Mouse (Mus musculus) monocyte, adult 2 months (primary cell): ENCODE data around the gene Asb5.
"Not testable (repeated sequence)": the region's sequence is repeated elsewhere in the genome, so short reads cannot be mapped to it uniquely, and the experiment has no call there.

Experiments
- DNase-seq, 2 experiments: peaks; one replicate each; pipeline ENCODE4 v3.0.0; 2022; ENCODE audit warnings: low spot score in 2 of 2, low read depth in 1 of 2

Gene Asb5

DNA sequence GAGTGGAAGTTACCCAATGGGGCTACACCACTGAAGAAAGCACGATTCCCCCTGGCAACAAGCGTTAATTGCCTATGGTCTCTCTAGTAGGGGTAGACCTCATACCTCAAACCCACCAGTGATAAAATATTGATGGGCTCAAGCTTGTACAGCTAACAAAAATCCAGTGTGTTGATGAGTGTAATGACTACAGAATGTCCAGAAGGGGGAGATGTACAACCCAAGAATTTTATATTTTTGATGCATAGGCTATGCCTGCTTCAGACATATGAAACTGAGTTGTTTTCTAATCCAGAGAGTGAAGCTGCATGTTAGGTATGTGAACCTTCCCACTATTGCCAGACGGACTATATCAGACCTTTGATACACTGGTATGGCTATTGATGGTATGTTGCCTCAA lies 7.9 kb downstream of the Asb5 start:
- DNase-seq = no peak

GRCm38 (mm10) chr8:54541331-54541730 lies 12.0 kb downstream of the Asb5 start:
- DNase-seq = no peak

GRCm38 (mm10) chr8:54548383-54548782 lies 19.0 kb downstream of the Asb5 start:
- DNase-seq = no peak

GRCm38 (mm10) chr8:54550026-54550574 lies 20.7 kb downstream of the Asb5 start:
- no peak for DNase-seq

DNA sequence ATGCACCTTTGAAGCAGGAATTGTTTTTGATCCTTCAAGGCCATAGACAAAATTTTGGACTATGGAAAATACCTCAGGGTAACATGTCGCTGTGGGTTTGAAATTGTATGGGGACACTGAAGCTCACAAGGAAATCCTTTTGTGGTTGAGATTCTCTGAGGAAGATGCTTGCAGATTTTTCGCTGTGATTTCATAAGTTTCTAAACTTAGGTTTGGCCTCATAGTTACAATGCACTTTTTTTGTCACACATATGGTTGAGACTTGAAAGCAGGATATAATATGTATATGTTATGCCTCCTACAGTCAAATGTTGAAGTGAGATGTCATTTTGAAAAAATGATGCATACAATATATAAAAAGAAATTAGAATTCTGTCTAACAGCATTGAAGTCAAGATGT lies 25.5 kb downstream of the Asb5 start:
- no peak for DNase-seq

GRCm38 (mm10) chr8:54562137-54562536 lies 32.8 kb downstream of the Asb5 start:
- DNase-seq = no peak

DNA sequence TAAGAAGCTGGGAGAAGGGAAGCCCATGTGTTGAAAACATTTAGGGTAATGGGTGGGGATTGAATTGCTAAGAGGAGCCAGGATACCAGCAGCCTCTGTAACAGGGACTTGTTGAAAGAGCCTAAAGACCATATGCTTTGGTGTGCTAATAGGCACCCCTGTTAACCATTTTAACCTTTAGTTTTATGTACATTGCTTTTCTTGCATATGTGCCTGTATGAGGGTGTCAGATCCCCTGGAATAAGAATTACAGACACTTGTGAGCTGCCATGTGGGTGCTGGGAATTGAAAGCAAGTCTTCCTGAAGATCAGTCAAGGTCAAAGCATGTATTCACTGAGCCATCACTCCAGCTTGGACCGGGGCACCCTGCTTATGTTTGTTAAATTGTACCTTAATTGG lies 35.8 kb downstream of the Asb5 start:
- DNase-seq = no peak

DNA sequence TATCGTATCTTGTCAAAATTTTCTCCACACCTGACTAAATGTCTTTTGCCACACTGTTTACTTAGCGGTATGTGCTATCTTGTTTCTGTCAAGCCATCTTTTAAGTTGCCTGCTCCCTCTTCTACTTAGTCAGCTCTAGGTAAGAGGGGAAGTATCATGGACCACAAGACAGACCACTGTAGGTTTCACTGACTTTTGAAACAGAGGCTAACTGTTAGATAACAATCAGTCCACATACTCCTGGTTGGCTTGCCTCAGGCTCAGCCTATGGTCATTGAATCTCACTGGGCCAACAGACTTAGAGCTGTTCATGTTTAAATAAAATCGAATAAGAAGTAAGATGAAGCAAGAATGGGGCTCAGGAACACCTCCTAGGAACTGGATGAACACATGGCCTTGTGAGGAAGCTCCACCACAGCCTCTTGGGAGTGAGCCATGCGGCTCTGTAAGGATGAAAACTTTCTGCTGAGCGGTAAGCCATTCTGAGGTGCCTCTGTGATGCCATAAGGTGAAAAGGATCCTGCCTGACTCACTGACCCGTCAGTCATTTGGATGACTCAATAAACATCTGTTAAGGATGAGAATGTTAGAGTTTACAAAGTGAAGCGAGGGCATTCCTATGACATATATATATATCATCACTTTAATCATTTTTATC lies 36.4 kb downstream of the Asb5 start:
- DNase-seq = no peak

DNA sequence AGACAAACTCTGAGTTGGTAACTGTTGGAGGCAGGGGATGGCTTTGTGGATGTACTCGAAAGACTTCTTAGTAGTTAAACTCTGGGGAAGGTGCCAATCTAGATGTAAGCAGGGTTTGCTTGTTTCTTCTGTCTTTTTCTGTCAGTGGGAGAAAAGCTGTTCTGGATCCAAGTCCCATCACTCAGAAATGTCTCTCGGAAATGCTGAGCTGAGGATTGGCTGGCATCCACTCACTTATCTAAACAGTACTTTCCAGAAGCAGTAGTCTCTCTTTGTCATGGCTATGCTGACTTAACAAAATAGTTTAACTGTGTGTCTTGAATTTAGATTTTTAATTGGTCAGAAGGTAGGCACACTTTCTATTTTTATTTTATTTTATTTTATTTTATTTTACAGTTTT lies 37.8 kb downstream of the Asb5 start:
- DNase-seq = no peak

GRCm38 (mm10) chr8:54570618-54571609 lies 41.5 kb downstream of the Asb5 start:
- DNase-seq = no peak

DNA sequence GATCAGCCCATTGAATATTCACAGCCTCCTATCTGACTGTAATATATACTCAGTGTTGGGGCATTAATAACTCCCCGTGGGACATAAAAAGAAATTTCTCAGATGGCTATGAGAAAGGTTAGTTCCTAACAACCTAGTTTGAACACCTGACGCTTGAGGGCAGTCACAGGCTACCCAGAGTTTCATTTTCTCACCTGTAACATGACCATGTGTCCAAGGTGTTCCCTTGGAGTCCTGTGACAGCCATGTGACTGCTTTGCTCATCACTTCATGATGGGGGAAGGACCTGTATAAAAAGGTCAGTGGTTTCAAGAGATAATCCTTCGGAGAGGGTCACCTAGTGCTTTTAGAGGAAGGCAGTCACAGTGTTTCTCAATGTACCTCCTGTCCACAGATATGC lies 52.1 kb downstream of the Asb5 start:
- no peak for DNase-seq

DNA sequence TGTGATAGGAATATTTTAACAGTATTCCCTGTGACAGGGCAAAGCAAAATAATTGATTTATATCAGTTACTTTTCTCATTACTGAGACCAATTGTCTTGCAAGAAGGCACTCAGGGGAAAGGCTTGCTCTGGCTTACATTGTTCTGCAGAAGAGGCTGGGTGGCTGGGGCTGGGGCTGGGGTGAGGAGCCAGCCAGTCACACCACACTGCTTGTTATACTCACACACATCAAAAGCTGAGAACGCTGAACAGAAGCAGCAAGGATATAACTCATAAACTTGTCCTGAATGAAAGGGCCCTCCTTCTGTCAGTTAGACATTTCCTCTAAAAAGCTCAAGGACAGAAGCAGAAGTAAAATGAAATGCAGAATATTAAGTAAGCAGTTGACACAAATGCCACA lies 53.5 kb downstream of the Asb5 start:
- DNase-seq = no peak

- DNase-seq = no peak
Observed at GRCm38 (mm10) chr8:54594634-54595033, 65.3 kb downstream of the Asb5 start.

- DNase-seq = no peak
Observed at GRCm38 (mm10) chr8:54596051-54596450, 66.7 kb downstream of the Asb5 start.

GRCm38 (mm10) chr8:54596940-54597339 lies 67.6 kb downstream of the Asb5 start:
- DNase-seq = no peak

DNA sequence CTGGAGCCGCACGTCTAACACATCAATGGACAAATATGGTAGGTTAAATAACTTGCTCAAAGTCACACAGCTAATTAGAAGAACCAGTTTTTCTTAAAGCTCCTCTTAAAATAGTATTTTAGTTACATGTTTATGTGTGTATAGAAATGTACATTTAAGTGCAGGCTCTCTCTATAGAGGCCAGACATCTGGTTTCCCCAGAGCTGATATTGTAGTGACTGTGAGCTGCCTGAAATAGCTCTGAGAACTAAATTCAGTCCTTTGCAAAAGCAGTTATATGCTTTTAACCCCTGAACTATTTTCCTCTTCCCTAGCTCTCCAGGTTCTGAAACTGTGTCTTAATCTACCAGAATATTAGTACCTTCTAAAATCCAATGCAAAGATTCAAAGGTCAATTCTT lies 68.0 kb downstream of the Asb5 start:
- DNase-seq = no peak

DNA sequence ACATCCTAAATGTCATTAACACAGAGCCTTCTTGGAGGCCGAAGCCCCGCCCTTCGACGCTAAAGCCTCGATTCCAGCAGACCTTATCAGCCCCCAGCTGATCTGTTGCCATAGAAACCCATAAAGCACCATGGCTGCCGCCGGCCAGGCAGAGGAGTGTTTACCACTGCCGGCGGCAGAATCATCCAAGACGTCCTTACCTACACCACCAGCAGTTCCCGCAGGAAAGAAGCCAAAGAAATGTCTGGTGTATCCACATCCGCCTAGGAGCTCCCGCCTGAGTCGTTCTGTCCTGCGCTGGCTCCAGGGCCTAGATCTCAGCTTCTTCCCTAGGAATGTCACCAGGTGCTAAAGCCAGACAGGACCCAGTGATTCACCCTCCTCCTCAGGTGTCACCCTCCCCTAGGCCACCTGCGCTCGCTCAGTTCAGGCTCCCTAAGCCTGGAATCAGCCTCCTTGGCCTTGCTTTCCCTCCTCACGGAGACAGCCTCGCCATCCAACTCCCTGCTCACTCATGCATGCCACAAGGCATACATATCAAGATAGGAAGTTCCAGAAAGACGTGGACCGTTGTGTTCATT lies 71.4 kb downstream of the Asb5 start, which contains the start of gene Spata4:
TSS of gene Spata4 (plus strand) at position 111 of the 581 bp plus-strand sequence.
- DNase-seq = no peak

- no peak for DNase-seq
Observed at GRCm38 (mm10) chr8:54603440-54603839, 74.1 kb downstream of the Asb5 start.

- no peak for DNase-seq
Observed at GRCm38 (mm10) chr8:54609336-54609735, 80.0 kb downstream of the Asb5 start.

- no peak for DNase-seq
Observed at GRCm38 (mm10) chr8:54610238-54610637, 80.9 kb downstream of the Asb5 start.

DNA sequence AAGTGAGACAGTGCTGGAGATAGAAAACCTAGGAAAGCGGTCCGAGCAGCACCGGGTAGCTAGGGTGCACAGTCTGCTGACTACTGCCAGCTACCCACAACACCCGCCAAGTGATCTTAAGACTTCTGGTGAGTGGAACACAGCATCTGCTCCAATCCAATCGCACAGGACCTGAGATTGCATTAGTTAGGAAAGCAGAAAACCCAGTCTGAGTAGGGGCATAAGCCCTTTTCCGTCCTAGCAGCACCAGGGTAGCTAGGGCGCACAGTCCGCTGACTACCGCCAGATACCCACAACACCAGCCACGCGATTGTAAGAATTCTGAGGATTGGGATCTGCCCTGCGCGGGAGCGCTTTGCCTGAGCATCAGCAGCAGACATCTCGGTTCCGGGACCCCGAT lies 87.3 kb downstream of the Asb5 start:
- not testable (repeated sequence) for DNase-seq
